17 mouse cellular contexts compared by ENCODE assay signal in genomic region chr3:158140629-158141028, GRCm38 (mm10).
"Had no signal": no experiment of that assay in that cellular context is flagged by ENCODE, and none has a peak within 500 bp of the region (broad histone marks: within the 10 kb centered on the region; RNA-seq: fewer than 3 reads in every experiment).

No protein-coding gene starts in this region.

- ATAC-seq: intestine, postnatal 0 days; lung, postnatal 0 days; midbrain, embryonic 13.5 days; midbrain, embryonic 16.5 days had no signal

- H3K9ac ChIP-seq: liver, embryonic 13.5 days; lung, embryonic 14.5 days; midbrain, embryonic 13.5 days; neural tube, embryonic 13.5 days had no signal

- H3K4me3 ChIP-seq: liver, embryonic 13.5 days; megakaryocyte, embryonic 14.5 days; midbrain, embryonic 10.5 days; midbrain, embryonic 13.5 days; myocyte; neural tube, embryonic 13.5 days had no signal

- H3K9me3 ChIP-seq: liver, embryonic 13.5 days; megakaryocyte, embryonic 14.5 days; midbrain, embryonic 10.5 days; midbrain, embryonic 13.5 days; neural tube, embryonic 13.5 days had no signal

- H3K27me3 ChIP-seq: liver, embryonic 13.5 days; megakaryocyte, embryonic 14.5 days; midbrain, embryonic 13.5 days; neural tube, embryonic 13.5 days had no signal

- H3K4me2 ChIP-seq: liver, embryonic 13.5 days; lung, embryonic 14.5 days; midbrain, embryonic 13.5 days; neural tube, embryonic 13.5 days had no signal

- H3K27ac ChIP-seq: liver, embryonic 13.5 days; midbrain, embryonic 10.5 days; midbrain, embryonic 13.5 days; neural tube, embryonic 13.5 days had no signal

- H3K4me1 ChIP-seq: liver, embryonic 13.5 days; megakaryocyte, embryonic 14.5 days; midbrain, embryonic 10.5 days; midbrain, embryonic 13.5 days; neural tube, embryonic 13.5 days had no signal

- H3K36me3 ChIP-seq: liver, embryonic 13.5 days; midbrain, embryonic 10.5 days; midbrain, embryonic 13.5 days had no signal

- DNase-seq: kidney, postnatal 10 days; liver, embryonic 13.5 days; lung, embryonic 14.5 days; lung, postnatal 36 days; retina, postnatal 1 day; right cerebral cortex, postnatal 25 days; thymus, adult 2 months; thymus, postnatal 14 days; thymus, postnatal 4 days had no signal
